ENCODE assay signal across 8 mouse cellular contexts in genomic region chr12:80132250-80133003, GRCm38 (mm10). TPM values are rescaled to one million over a fixed set of nuclear protein-coding genes. Genes with fewer than 3 reads are reported as not detected.
DNase-seq lines count a peak whose midpoint lies in the region; ATAC-seq and TF ChIP-seq lines count a peak whose summit lies in the region.

No protein-coding gene starts in this region.

- TF ChIP-seq CTCF in gastrocnemius, adult 2 months (IDR thresholded peaks at IDR 0.05), result peak; percentile 95

- peak overlapping the region; percentile 100 for H3K27ac ChIP-seq in gastrocnemius, adult 2 months
- peak overlapping the region; percentile 93 for H3K27ac ChIP-seq in hindbrain, embryonic 16.5 days (ENCODE audit: low read depth, low read length)

- ATAC-seq in hindbrain, embryonic 16.5 days, result peak; percentile 93
- ATAC-seq in megakaryocyte-erythroid progenitor cell, adult 5-6 weeks (replicated peaks; ENCODE audit: low FRiP score, low TSS enrichment, poor library complexity, severe bottlenecking), result peak; percentile 72

- peak overlapping the region; percentile 77 for H3K4me2 ChIP-seq in hindbrain, embryonic 16.5 days (ENCODE audit: low read length)

- H3K9me3 ChIP-seq in hindbrain, embryonic 16.5 days (ENCODE audit: control insufficient read depth, low read length), result no peaks in the 10 kb centered on the region

- H3K9ac ChIP-seq in hindbrain, embryonic 16.5 days (ENCODE audit: low read depth, low read length), result peak overlapping the region; percentile 90

- H3K36me3 ChIP-seq in hindbrain, embryonic 16.5 days (ENCODE audit: control insufficient read depth, insufficient read depth, low read length), result no peaks in the 10 kb centered on the region

- intact Hi-C loops in gastrocnemius, adult 2 months (cut with DNase I), result loop anchor here (1.0 to 5.0 kb wide), 3 partner anchors 16 to 605 kb away; no protein-coding TSS in a partner anchor
- intact Hi-C loops in left cerebral cortex, postnatal 25 days (cut with DNase I), result loop anchor here (1.0 to 5.0 kb wide), 4 partner anchors 18 to 774 kb away; no protein-coding TSS in a partner anchor

- peaks cover 17% of the 10 kb centered on the region for H3K4me1 ChIP-seq in hindbrain, embryonic 16.5 days (ENCODE audit: control insufficient read depth, insufficient read depth, low read depth, low read length)

- WGBS in hindbrain, embryonic 16.5 days, result under 1% methylated on average over 62 of the region's 66 CpGs

- peak; percentile 73 for DNase-seq in T-cell, adult 2 months (ENCODE audit: low spot score)
- DNase-seq in cerebellum, postnatal 25 days, result peak; percentile 92
- peak; percentile 97 for DNase-seq in gastrocnemius, adult 2 months
- peak; percentile 69 to 78 for DNase-seq in left cerebral cortex, postnatal 25 days (ENCODE audit: low spot score in 2 of 2)
- DNase-seq in right cerebral cortex, postnatal 14 days, result peak; percentile 74
- DNase-seq in yolk sac, embryonic 10.5 days (ENCODE audit: low spot score), result peak; percentile 90

- H3K4me3 ChIP-seq in gastrocnemius, adult 2 months, result peak overlapping the region; percentile 87
- H3K4me3 ChIP-seq in hindbrain, embryonic 16.5 days (ENCODE audit: low read length), result peak overlapping the region; percentile 60

- no peaks in the 10 kb centered on the region for H3K27me3 ChIP-seq in hindbrain, embryonic 16.5 days (replicated peaks; ENCODE audit: control insufficient read depth, insufficient read depth, low read length)

RNA-seq across cellular contexts. Expression of gene Zfp36l1, which starts 19.6 kb away (rescaled TPM):
- total RNA-seq in gastrocnemius, adult 2 months (2021), result 10 to 100 TPM; 25.7 to 46.6 TPM
- polyA plus RNA-seq in hindbrain, embryonic 16.5 days (2015; fragmentation: Nextera tagmentation; extraction: Ambion mirVana), result 38.0 and 50.8 TPM in 2 replicates
- 10 to 100 TPM; 35.3 to 42.8 TPM for total RNA-seq in left cerebral cortex, postnatal 25 days (2021)
- 76.1 and 121 TPM in 2 replicates for total RNA-seq in megakaryocyte-erythroid progenitor cell, adult 5-6 weeks (2014; fragmentation: Nextera tagmentation)
- 12.4 and 18.5 TPM in 2 replicates for total RNA-seq in megakaryocyte-erythroid progenitor cell, adult 5-6 weeks (2017)

Comparison
In these comparisons a context has a peak if more than half of its experiments do, and no peak if none do; other contexts are left out.
1. Peak in every context shown above with its lines: DNase-seq, ATAC-seq, H3K4me3 ChIP-seq and H3K27ac ChIP-seq.